Mouse (Mus musculus) myocyte (in vitro differentiated cells): ENCODE measurements around the gene Ttc41. TPM values are rescaled to one million over a fixed set of nuclear protein-coding genes. Genes with fewer than 3 reads are reported as not detected.

Source experiments
- H3K27me3 ChIP-seq: one replicate; pipeline ENCODE4 v1.6.1; 2011; ENCODE audit not compliant: control insufficient read depth, insufficient read depth, insufficient read length
- H3K36me3 ChIP-seq: one replicate; pipeline ENCODE4 v1.6.1; 2011; ENCODE audit not compliant: control insufficient read depth, insufficient read depth
- H3K4me2 ChIP-seq: one replicate; pipeline ENCODE4 v1.6.1; 2011; ENCODE audit warnings: low read depth, control low read depth
- H3K4me3 ChIP-seq: one replicate; pipeline ENCODE4 v1.5.1; 2011; ENCODE audit warnings: mild to moderate bottlenecking, control low read depth, moderate library complexity
- H3K79me2 ChIP-seq: one replicate; pipeline ENCODE4 v1.6.1; 2011; ENCODE audit not compliant: control insufficient read depth, insufficient read depth
- H3ac ChIP-seq: one replicate; pipeline ENCODE4 v1.6.1; 2011; ENCODE audit not compliant: control insufficient read depth, insufficient read length
- CEBPB ChIP-seq: IDR thresholded peaks from 2 replicates; pipeline ENCODE4 v1.6.1; 2011; ENCODE audit warnings: mild to moderate bottlenecking, moderate library complexity; ENCODE audit not compliant: poor library complexity, insufficient read depth, severe bottlenecking
- E2F4 ChIP-seq: IDR thresholded peaks from one replicate; pipeline ENCODE4 v1.6.1; 2011; ENCODE audit warnings: mild to moderate bottlenecking, control low read depth, moderate library complexity; ENCODE audit not compliant: insufficient read depth
- MAX ChIP-seq: IDR thresholded peaks from one replicate; pipeline ENCODE4 v1.6.1; 2011; ENCODE audit warnings: low read depth, mild to moderate bottlenecking, control low read depth
- MYOD1 ChIP-seq, 3 experiments: IDR thresholded peaks; one replicate each; pipeline ENCODE4 v1.6.1; 2011; ENCODE audit warnings: control low read depth in 2 of 3, low read depth in 2 of 3, mild to moderate bottlenecking in 2 of 3, moderate library complexity in 1 of 3; ENCODE audit not compliant: insufficient read length in 2 of 3, control insufficient read depth in 1 of 3
- MYOG ChIP-seq, 3 experiments: IDR thresholded peaks; one replicate each; pipeline ENCODE4 v1.6.1; 2011; ENCODE audit warnings: control low read depth in 2 of 3, low read depth in 2 of 3, mild to moderate bottlenecking in 2 of 3; ENCODE audit not compliant: insufficient read length in 2 of 3, control insufficient read depth in 1 of 3, insufficient read depth in 1 of 3
- POLR2A ChIP-seq: IDR thresholded peaks from one replicate; pipeline ENCODE4 v1.6.1; 2011; ENCODE audit warnings: low read depth, mild to moderate bottlenecking, control low read depth, moderate library complexity; ENCODE audit not compliant: insufficient read length
- POLR2AphosphoS2 ChIP-seq: IDR thresholded peaks from one replicate; pipeline ENCODE4 v1.6.1; 2011; ENCODE audit warnings: low read depth, control low read depth; ENCODE audit not compliant: insufficient read length
- REST ChIP-seq: IDR thresholded peaks from one replicate; pipeline ENCODE4 v1.6.1; 2011; ENCODE audit warnings: mild to moderate bottlenecking, control low read depth, moderate library complexity; ENCODE audit not compliant: insufficient read depth, insufficient read length
- SRF ChIP-seq: IDR thresholded peaks from one replicate; pipeline ENCODE4 v1.6.1; 2011; ENCODE audit warnings: low read depth; ENCODE audit not compliant: control insufficient read depth, insufficient read length
- TCF12 ChIP-seq: IDR thresholded peaks from one replicate; pipeline ENCODE4 v1.6.1; 2011; ENCODE audit warnings: mild to moderate bottlenecking, control low read depth; ENCODE audit not compliant: poor library complexity, insufficient read depth, severe bottlenecking
- TCF3 ChIP-seq: IDR thresholded peaks from one replicate; pipeline ENCODE4 v1.6.1; 2011; ENCODE audit warnings: low read depth, control low read depth; ENCODE audit not compliant: insufficient read length
- USF1 ChIP-seq: IDR thresholded peaks from one replicate; pipeline ENCODE4 v1.6.1; 2011; ENCODE audit warnings: low read depth, mild to moderate bottlenecking, control low read depth, moderate library complexity
- polyA plus RNA-seq: library from polyadenylated mRNA; unstranded; fragments of >200 nt; fragmentation: generic; extraction: Trizol; gene quantifications from one replicate; pipeline ENCODE4 v1.2.1, GENCODE M21; 2012; ENCODE audit warnings: missing spikeins

The Ttc41 gene
- polyA plus RNA-seq, 1 experiment = 0.40 TPM

DNA sequence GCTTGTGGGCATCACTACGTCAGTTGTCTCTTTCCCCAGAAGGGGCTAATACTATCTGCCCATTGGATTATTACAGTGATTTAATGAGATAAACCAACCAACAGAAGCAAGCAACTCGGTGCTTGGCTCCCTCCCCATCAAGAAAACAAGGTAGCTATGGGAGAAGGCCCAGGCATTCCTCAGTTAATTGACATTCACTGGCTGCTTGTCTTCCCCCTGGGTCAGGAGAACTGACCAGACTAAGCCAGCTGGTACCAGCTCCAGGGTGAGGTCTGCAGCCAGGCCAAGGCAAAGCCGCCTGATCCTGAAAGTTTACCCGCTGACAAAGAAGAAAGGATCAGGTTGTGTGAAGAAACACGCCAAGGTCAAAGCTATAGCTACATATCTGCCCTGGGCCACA lies 66.1 kb downstream of the Ttc41 start:
- Histone ChIP-seq H3K79me2 (no peaks in the 10 kb centered on the region), H3K4me3 (no peak overlapping the region), H3ac (no peak overlapping the region), H3K36me3 (no peaks in the 10 kb centered on the region), H3K27me3 (no peaks in the 10 kb centered on the region), H3K4me2 (peak overlapping the region; percentile 74)
- TF ChIP-seq POLR2A (no peak), USF1 (no peak), MAX (no peak), E2F4 (no peak), TCF12 (no peak), POLR2AphosphoS2 (no peak), MYOD1 (IDR thresholded peaks at IDR 0.05; ENCODE audit: control insufficient read depth in 1 of 3, insufficient read length in 2 of 3, low read depth in 2 of 3) (no peak), CEBPB (no peak), TCF3 (no peak), MYOG (IDR thresholded peaks at IDR 0.05; ENCODE audit: control insufficient read depth in 1 of 3, insufficient read depth in 1 of 3, insufficient read length in 2 of 3, low read depth in 2 of 3) (no peak), SRF (no peak), REST (no peak)

DNA sequence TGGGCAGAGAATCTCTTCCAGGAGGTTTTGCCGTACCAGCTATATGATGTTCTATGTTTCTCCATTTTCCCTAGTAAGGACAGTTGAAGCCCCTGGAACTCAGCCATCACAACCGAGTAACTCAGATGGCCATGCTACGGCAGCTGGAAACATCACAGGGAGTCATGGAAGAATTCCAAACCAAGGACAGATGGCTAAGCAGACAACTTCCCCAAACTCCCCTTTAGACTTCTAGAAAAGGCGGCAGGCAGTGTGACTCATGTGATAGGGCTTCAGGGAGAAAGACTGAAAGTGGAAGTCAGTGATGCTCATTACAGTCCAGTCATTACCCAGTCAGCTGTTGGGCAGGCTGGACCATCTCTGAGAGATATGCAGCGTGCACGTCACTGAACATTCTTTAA lies 66.6 kb downstream of the Ttc41 start:
- Histone ChIP-seq H3ac (no peak overlapping the region), H3K36me3 (no peaks in the 10 kb centered on the region), H3K79me2 (no peaks in the 10 kb centered on the region), H3K4me2 (peak overlapping the region; percentile 74), H3K27me3 (no peaks in the 10 kb centered on the region), H3K4me3 (no peak overlapping the region)
- TF ChIP-seq SRF (peak; percentile 40), POLR2AphosphoS2 (no peak), USF1 (peak; percentile 0), MYOD1 (IDR thresholded peaks at IDR 0.05; ENCODE audit: control insufficient read depth in 1 of 3, insufficient read length in 2 of 3, low read depth in 2 of 3) (peak in 2 of 3 experiments; percentile 44 to 73), MYOG (IDR thresholded peaks at IDR 0.05; ENCODE audit: control insufficient read depth in 1 of 3, insufficient read depth in 1 of 3, insufficient read length in 2 of 3, low read depth in 2 of 3) (peak in 2 of 3 experiments; percentile 37 to 51)

GRCm38 (mm10) chr10:86773360-86773759 lies 67.7 kb downstream of the Ttc41 start:
- Histone ChIP-seq H3K4me3 (no peak overlapping the region), H3K27me3 (no peaks in the 10 kb centered on the region), H3K79me2 (no peaks in the 10 kb centered on the region), H3ac (no peak overlapping the region), H3K36me3 (no peaks in the 10 kb centered on the region), H3K4me2 (no peak overlapping the region)
- TF ChIP-seq USF1 = no peak

DNA sequence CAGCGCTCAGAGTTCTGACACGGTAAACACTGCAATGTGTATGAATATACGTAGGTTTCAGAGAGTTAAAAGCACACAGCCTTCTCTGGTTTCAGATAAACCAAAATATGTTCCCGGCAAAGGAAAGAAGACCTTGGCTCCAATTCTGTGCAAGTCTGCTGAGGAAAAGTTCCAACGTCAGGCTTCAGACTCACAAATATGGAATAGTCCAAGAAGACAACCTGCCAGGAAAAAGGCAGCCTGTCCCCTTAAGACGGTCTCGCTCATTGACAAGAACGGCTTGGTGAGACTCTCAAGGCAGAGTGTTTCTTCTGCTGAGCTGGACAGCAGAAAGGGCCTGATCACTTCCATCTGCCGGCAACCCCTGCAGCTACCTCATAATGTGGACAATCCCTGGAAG lies 70.7 kb downstream of the Ttc41 start:
- Histone ChIP-seq H3ac (no peak overlapping the region), H3K4me3 (no peak overlapping the region), H3K79me2 (peaks cover 21% of the 10 kb centered on the region), H3K27me3 (no peaks in the 10 kb centered on the region), H3K4me2 (no peak overlapping the region), H3K36me3 (no peaks in the 10 kb centered on the region)
- TF ChIP-seq USF1 (no peak), MAX (no peak), SRF (no peak), TCF12 (no peak), POLR2A (no peak), E2F4 (no peak), CEBPB (no peak), MYOD1 (IDR thresholded peaks at IDR 0.05; ENCODE audit: control insufficient read depth in 1 of 3, insufficient read length in 2 of 3, low read depth in 2 of 3) (no peak), REST (no peak), POLR2AphosphoS2 (no peak), TCF3 (no peak), MYOG (IDR thresholded peaks at IDR 0.05; ENCODE audit: control insufficient read depth in 1 of 3, insufficient read depth in 1 of 3, insufficient read length in 2 of 3, low read depth in 2 of 3) (no peak)

- Histone ChIP-seq H3K27me3 (no peaks in the 10 kb centered on the region), H3K4me2 (peak overlapping the region; percentile 76), H3K4me3 (peak overlapping the region; percentile 77), H3K36me3 (no peaks in the 10 kb centered on the region), H3K79me2 (peaks cover 36% of the 10 kb centered on the region), H3ac (no peak overlapping the region)
- no peak for TF ChIP-seq CEBPB
- TF ChIP-seq MAX = no peak
- TF ChIP-seq TCF12 = no peak
- TF ChIP-seq REST = no peak
- TF ChIP-seq E2F4 = no peak
- no peak for TF ChIP-seq TCF3
- TF ChIP-seq USF1 = no peak
- TF ChIP-seq SRF = no peak
- no peak for TF ChIP-seq POLR2AphosphoS2
- TF ChIP-seq MYOG (IDR thresholded peaks at IDR 0.05; ENCODE audit: control insufficient read depth in 1 of 3, insufficient read depth in 1 of 3, insufficient read length in 2 of 3, low read depth in 2 of 3) = no peak
- no peak for TF ChIP-seq POLR2A
- no peak for TF ChIP-seq MYOD1 (IDR thresholded peaks at IDR 0.05; ENCODE audit: control insufficient read depth in 1 of 3, insufficient read length in 2 of 3, low read depth in 2 of 3)
Measured at GRCm38 (mm10) chr10:86777614-86778319, 72.2 kb downstream of the Ttc41 start.
